Mouse (Mus musculus) liver, embryonic 14.5 days (tissue): Measurements from ENCODE around the gene Armc8.

Experiments
- CTCF ChIP-seq: IDR thresholded peaks from 2 replicates; pipeline ENCODE4 v1.5.1; 2016; ENCODE audit warnings: antibody characterized with exemption, low read depth, control low read depth
- EP300 ChIP-seq: IDR thresholded peaks from 2 replicates; pipeline ENCODE4 v1.6.1; 2016; ENCODE audit warnings: antibody characterized with exemption, low read depth

- TF ChIP-seq CTCF (no peak), EP300 (no peak)
These were observed 34.9 kb upstream of the Armc8 start for GRCm38 (mm10) chr9:99603566-99603965.
